Mouse (Mus musculus): ENCODE measurements at regions not wholly inside any gene's neighbourhood (a gene's known extent, or its start where the extent isn't known, plus 50 kb on each side); places are given as distances from the start of the nearest gene placed in this dataset.

- TF ChIP-seq CHD2 (IDR thresholded peaks at IDR 0.05; ENCODE audit: low read depth, low read length) (no peak), HCFC1 (IDR thresholded peaks at IDR 0.05; ENCODE audit: borderline replicate concordance, insufficient read depth, low read length) (no peak), ZC3H11A (IDR thresholded peaks at IDR 0.05; ENCODE audit: borderline replicate concordance, low read depth, low read length) (no peak)
Observed at GRCm38 (mm10) chr8:95980405-95980804, 92.1 kb upstream of the Got2 start.

Measured in ES-E14 (cell line).